Mouse (Mus musculus) small intestine, adult 2 months (tissue): Measurements from ENCODE around the gene Tubgcp6.

Experiments used
- CTCF ChIP-seq: fragments of 200-500 bp; IDR thresholded peaks from 2 replicates; pipeline ENCODE4 v1.5.1; 2012; ENCODE audit warnings: low read depth, mild to moderate bottlenecking, control low read depth, inconsistent platforms, low read length, moderate library complexity, mixed read lengths; ENCODE audit not compliant: insufficient replicate concordance, insufficient read length; ENCODE audit errors: extremely low read depth
- POLR2A ChIP-seq: fragments of 200-500 bp; IDR thresholded peaks from 2 replicates; pipeline ENCODE4 v1.6.1; 2012; ENCODE audit warnings: low read depth, mild to moderate bottlenecking, control low read depth, inconsistent platforms, low read length, moderate library complexity

DNA sequence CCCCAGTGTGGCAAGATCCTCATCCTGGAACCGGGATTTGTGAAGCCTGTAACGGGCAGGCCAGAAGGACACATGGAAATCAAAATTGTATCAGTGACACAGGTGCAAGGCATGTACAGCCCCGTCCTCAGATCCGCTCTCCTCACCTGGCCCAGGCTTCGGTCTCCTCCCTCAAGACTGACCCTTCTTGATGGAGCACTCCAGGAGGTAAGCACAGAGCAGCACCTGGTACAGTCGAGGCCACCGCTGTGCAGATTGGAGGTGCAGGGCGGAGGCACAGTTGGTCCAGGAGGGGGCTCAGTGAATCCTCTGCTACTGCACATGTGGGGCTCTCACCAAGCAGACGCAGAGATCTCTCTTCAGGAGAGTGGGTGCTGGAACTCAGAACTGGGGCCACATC is 2.4 kb upstream of the Tubgcp6 start:
- TF ChIP-seq POLR2A, result no peak
- TF ChIP-seq CTCF, result no peak
